Mouse (Mus musculus) limb, embryonic 10.5 days (tissue): Measurements from ENCODE around the gene Zic3. TPM values are rescaled to one million over a fixed set of nuclear protein-coding genes. Genes with fewer than 3 reads are reported as not detected.

Source experiments
- DNase-seq: peaks from one replicate; pipeline ENCODE4 v3.0.0-alpha.2; 2017; ENCODE audit warnings: low spot score
- H3K27ac ChIP-seq: fragments of 300-500 bp; sonication (generic); 2 replicates; pipeline ENCODE4 v1.5.1; 2016; ENCODE audit warnings: mild to moderate bottlenecking
- H3K27me3 ChIP-seq: fragments of 300-500 bp; sonication (generic); 2 replicates; pipeline ENCODE4 v1.6.1; 2016; ENCODE audit warnings: low read depth, mild to moderate bottlenecking; ENCODE audit not compliant: poor library complexity, severe bottlenecking
- H3K36me3 ChIP-seq: fragments of 300-500 bp; sonication (generic); 2 replicates; pipeline ENCODE4 v1.6.1; 2016; ENCODE audit warnings: mild to moderate bottlenecking, moderate library complexity
- H3K4me1 ChIP-seq: fragments of 300-500 bp; sonication (generic); 2 replicates; pipeline ENCODE4 v1.6.1; 2016
- H3K4me3 ChIP-seq: fragments of 300-500 bp; sonication (generic); 2 replicates; pipeline ENCODE4 v1.5.1; 2016; ENCODE audit warnings: mild to moderate bottlenecking, moderate library complexity
- H3K9me3 ChIP-seq: fragments of 300-500 bp; sonication (generic); replicated peaks from 2 replicates; pipeline ENCODE4 v1.6.1; 2016; ENCODE audit warnings: mild to moderate bottlenecking
- WGBS: fragments of 180-500 bp; shearing (Covaris S2); methylation state at CpG from one replicate; pipeline ENCODE4 v1.1.7; 2016; 5-methylcytosine and 5-hydroxymethylcytosine counted together
- polyA plus RNA-seq: library from polyadenylated mRNA; unstranded; fragments of >200 nt; fragmentation: Nextera tagmentation; extraction: Ambion mirVana; gene quantifications from 2 replicates; pipeline ENCODE4 v1.2.1, GENCODE M21; 2016

Gene Zic3
- polyA plus RNA-seq, 1 experiment from 2014 or later, result 11.4 TPM

GRCm38 (mm10) chrX:58030100-58030834 is 7.8 kb downstream of the Zic3 start:
- 8% methylated on average over 48 of the region's 48 CpGs for WGBS
- H3K4me3 ChIP-seq, result peak overlapping the region; percentile 54
- H3K27me3 ChIP-seq, result peaks cover 91% of the 10 kb centered on the region
- H3K27ac ChIP-seq, result peak overlapping the region; percentile 81
- no peaks in the 10 kb centered on the region for H3K36me3 ChIP-seq
- H3K4me1 ChIP-seq, result peaks cover 14% of the 10 kb centered on the region
- peak; percentile 77 for DNase-seq
- H3K9me3 ChIP-seq, result no peaks in the 10 kb centered on the region

DNA sequence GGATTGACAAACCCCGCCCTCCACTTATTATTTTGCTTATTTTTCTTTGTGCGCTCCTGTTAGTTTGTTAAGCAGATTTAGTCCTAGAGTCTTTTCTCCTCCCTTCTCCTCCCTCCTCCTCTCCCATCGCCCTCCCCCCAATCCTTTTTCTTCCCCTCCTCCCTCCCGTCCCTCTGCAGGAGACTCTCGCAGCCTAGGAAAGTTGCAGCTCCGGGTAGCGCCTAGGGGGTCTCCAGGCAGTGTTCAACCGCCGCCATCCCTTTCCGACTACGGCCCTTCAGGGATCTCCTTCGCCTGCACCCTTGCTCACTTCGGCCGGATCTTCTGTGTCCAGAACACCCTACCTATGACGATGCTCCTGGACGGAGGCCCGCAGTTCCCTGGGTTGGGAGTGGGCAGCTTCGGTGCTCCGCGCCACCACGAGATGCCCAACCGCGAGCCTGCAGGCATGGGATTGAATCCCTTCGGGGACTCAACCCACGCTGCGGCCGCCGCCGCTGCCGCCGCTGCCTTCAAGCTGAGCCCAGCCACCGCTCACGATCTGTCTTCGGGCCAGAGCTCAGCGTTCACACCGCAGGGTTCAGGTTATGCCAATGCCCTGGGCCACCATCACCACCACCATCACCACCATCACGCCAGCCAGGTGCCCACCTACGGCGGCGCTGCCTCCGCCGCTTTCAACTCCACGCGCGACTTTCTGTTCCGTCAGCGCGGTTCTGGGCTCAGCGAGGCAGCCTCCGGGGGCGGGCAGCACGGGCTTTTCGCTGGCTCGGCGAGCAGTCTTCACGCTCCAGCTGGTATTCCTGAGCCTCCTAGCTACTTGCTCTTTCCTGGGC is 8.6 kb downstream of the Zic3 start:
- peaks cover 14% of the 10 kb centered on the region for H3K4me1 ChIP-seq
- peak overlapping the region; percentile 54 for H3K4me3 ChIP-seq
- peak overlapping the region; percentile 81 for H3K27ac ChIP-seq
- H3K9me3 ChIP-seq, result no peaks in the 10 kb centered on the region
- H3K27me3 ChIP-seq, result peaks cover 85% of the 10 kb centered on the region
- H3K36me3 ChIP-seq, result no peaks in the 10 kb centered on the region
- peak; percentile 38 for DNase-seq
- WGBS, result 7% methylated on average over 55 of the region's 56 CpGs

- H3K9me3 ChIP-seq, result no peaks in the 10 kb centered on the region
- peaks cover 80% of the 10 kb centered on the region for H3K27me3 ChIP-seq
- peaks cover 14% of the 10 kb centered on the region for H3K4me1 ChIP-seq
- WGBS, result 14% methylated on average over 56 of the region's 56 CpGs
- peak; percentile 48 for DNase-seq
- peak overlapping the region; percentile 81 for H3K27ac ChIP-seq
- H3K36me3 ChIP-seq, result no peaks in the 10 kb centered on the region
- peak overlapping the region; percentile 54 for H3K4me3 ChIP-seq
Observed at GRCm38 (mm10) chrX:58031671-58032605, 9.4 kb downstream of the Zic3 start.

DNA sequence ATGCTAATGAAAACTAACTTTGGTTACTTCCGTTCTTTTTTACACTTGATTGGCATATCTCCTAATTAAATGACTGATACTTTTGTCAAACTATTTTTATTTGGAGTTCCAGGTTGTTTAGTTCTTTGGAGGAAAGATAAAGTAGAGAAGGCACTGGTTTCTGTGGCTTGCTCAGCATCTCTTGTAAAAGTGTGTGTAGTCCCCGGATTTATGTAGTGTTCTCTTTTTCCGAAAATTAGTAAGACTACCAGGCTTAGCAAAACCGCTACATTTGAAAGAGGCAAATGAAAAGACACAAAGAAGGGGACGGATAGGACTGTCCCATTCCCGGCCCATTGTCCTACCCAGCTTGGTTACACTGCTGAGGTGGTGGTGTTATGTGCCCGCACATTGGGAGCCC is 10.1 kb downstream of the Zic3 start:
- H3K4me3 ChIP-seq, result peak overlapping the region; percentile 54
- WGBS, result 13% methylated on average over 7 of the region's 7 CpGs
- H3K9me3 ChIP-seq, result no peaks in the 10 kb centered on the region
- no peaks in the 10 kb centered on the region for H3K36me3 ChIP-seq
- no peak for DNase-seq
- H3K27me3 ChIP-seq, result peaks cover 78% of the 10 kb centered on the region
- H3K4me1 ChIP-seq, result peaks cover 11% of the 10 kb centered on the region
- peak overlapping the region; percentile 81 for H3K27ac ChIP-seq

- 20% methylated on average over 22 of the region's 22 CpGs for WGBS
- H3K4me1 ChIP-seq, result peaks cover 8% of the 10 kb centered on the region; the same call in 1 of the 2 replicates
- peaks cover 78% of the 10 kb centered on the region for H3K27me3 ChIP-seq
- H3K4me3 ChIP-seq, result peak overlapping the region; percentile 54
- peak overlapping the region; percentile 62; the same call in 1 of the 2 replicates for H3K27ac ChIP-seq
- DNase-seq, result peak; percentile 35
- H3K9me3 ChIP-seq, result no peaks in the 10 kb centered on the region
- no peaks in the 10 kb centered on the region for H3K36me3 ChIP-seq
Observed at GRCm38 (mm10) chrX:58033521-58033920, 11.0 kb downstream of the Zic3 start.

DNA sequence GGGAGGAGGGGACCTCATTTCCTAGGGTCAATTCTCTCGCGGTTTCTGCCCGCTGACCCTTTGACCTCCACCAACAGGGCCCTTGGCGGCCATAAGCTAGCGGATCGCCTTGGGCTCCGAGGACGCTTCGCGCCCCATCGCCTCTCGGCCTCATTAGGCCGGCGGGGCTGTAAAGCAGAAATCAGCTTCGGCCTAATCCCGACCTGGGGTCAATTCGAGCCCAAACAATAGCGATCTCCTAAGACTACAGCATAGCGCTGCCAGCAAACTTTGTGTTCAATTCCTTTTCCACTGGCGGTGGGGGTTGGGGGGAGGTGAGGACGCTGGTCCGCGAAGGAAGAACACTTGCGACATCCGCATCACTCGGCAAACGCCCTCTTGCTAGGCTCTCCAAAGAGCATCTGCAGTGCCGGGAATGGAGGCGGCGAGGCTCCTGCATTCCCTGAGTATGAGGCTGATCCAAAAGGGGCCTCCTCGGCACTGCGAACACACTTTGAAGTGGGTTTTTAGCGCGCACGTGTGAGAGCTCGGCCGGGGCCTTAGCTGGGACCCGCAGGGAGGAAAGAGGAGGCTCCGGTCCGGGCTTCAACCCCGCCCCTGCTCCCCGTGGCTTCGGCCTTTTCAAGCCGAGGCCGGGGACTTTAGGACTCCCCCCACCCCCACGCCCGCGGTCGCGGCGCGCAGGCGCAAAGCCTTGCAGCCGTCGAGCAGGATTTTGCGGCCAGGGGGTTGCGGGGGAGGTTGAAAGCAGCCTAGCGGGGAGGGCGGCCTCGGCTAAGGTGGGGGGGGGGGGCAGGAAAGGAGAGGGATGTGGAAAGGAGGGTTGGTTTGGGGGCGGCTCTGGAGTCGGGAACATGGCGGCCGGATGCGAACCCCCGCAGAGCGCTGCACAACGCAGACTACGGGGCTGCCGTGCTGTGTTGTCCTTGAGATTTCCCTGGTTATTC is 15.8 kb downstream of the Zic3 start:
- H3K9me3 ChIP-seq, result no peaks in the 10 kb centered on the region
- WGBS, result 19% methylated on average over 68 of the region's 70 CpGs
- DNase-seq, result peak; percentile 66

DNA sequence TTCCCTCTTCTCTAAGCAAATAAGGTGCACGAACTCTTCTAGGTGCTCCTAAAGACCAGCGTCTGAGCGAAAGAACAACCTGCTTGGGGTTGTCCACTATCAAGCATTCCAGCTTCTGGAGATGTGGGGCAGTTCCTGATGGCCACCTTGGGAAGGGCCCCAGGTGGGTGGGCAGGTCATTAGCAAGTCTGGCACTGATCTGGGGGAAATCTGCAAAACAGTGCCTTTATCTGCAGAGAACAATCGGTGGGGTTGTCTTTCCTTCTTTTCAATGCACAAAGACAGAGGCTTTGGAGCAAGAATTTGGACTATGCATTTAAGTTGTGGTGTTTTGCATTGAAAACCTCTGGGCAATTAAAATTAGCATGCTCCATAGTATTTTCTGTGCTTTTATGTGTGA is 17.2 kb downstream of the Zic3 start:
- DNase-seq, result no peak
- H3K27ac ChIP-seq, result no peak overlapping the region
- no peaks in the 10 kb centered on the region for H3K9me3 ChIP-seq
- 0 out of 2 replicates have a peak, but pooled peaks cover 7% of the 10 kb centered on the region for H3K4me1 ChIP-seq
- no peaks in the 10 kb centered on the region for H3K36me3 ChIP-seq
- H3K27me3 ChIP-seq, result peaks cover 28% of the 10 kb centered on the region
- H3K4me3 ChIP-seq, result no peak overlapping the region
- WGBS, result 29% methylated on average over 4 of the region's 4 CpGs

More for the DNA sequence above, 15.8 kb downstream of the Zic3 start:
- Histone ChIP-seq H3K4me1 (0 out of 2 replicates have a peak, but pooled peaks cover 7% of the 10 kb centered on the region), H3K36me3 (no peaks in the 10 kb centered on the region), H3K27ac (peak overlapping the region; percentile 88), H3K4me3 (peak overlapping the region; percentile 49), H3K27me3 (peaks cover 42% of the 10 kb centered on the region)

DNA sequence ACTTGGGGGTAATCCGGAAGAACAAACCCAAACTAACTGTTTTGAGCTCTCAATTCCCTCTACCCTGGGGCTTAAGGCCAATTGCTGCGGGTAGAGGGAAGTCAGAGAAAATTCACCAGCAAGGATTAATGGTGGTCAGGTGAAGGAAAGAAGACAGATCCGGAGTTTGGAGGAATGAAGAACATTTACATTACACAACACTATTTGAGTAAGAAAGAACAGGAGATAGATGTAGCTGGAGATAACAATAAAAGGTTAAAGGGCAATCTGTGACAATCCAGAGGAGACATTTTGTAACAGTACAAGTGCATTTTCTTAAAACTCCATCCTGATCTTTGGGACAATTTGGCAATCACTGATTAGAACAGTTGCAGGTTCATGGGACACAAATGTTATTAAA is 19.4 kb downstream of the Zic3 start:
- WGBS, result 53% methylated on average over 3 of the region's 3 CpGs
- H3K27ac ChIP-seq, result no peak overlapping the region
- H3K4me1 ChIP-seq, result 0 out of 2 replicates have a peak, but pooled peaks cover 7% of the 10 kb centered on the region
- H3K4me3 ChIP-seq, result no peak overlapping the region
- DNase-seq, result no peak
- H3K9me3 ChIP-seq, result no peaks in the 10 kb centered on the region
- no peaks in the 10 kb centered on the region for H3K36me3 ChIP-seq
- peaks cover 26% of the 10 kb centered on the region for H3K27me3 ChIP-seq

GRCm38 (mm10) chrX:58042512-58042911 is 20.0 kb downstream of the Zic3 start:
- H3K4me3 ChIP-seq, result no peak overlapping the region
- 0 out of 2 replicates have a peak, but pooled peaks cover 7% of the 10 kb centered on the region for H3K4me1 ChIP-seq
- H3K27me3 ChIP-seq, result peaks cover 22% of the 10 kb centered on the region
- H3K9me3 ChIP-seq, result no peaks in the 10 kb centered on the region
- no peak for DNase-seq
- H3K36me3 ChIP-seq, result no peaks in the 10 kb centered on the region
- WGBS, result 86% methylated on average over 4 of the region's 4 CpGs
- H3K27ac ChIP-seq, result no peak overlapping the region
